In the genomic region with DNA sequence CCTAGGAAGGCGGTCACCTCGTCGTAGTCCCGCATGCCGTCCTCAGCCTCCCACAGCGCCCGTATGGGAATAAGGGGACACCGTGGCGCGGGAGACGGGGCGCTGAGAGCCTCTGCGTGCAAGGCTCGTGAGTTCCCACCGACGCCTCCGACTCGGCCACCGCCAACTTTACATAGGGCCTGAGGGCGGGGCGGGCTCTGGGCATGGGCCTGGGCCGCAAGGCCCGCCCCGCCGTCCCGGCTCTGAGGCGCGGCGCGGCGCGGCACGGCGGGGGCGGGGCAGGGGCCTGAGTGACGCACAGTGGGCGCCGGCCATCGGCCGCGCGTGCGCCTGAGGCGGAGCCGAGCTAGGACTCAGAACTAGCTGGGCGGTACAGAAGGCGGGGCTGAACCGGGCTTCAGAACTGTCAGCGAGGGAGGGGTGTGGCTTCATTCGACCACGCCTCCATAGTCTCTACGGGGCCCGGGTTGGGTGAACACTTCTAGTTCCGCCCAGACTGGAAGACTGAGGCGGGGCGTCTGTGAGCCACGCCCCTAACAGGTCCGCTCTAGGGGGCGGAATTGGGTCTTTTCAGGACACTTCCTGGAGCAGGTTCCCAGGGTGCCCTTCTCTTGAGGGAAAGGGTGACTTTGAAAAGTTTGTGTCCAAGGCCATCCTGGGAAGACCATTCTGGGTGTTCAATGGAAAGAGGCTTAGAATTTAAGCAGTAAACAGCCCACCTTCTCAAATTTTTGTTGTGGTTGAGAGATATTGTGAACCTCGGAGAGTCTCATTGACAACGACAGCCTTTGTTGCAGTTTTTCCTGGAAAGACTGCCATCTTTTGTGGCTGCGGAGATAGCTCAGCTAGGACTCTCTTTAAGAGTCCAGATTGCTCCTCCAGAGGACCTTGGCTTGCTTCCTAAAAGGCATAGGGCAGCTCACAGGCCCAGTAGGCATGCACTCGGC, we compare ENCODE assay signal across 8 mouse cellular contexts. TPM values are rescaled to one million over a fixed set of nuclear protein-coding genes. Genes with fewer than 3 reads are reported as not detected.
DNase-seq lines count a peak whose midpoint lies in the region; ATAC-seq and TF ChIP-seq lines count a peak whose summit lies in the region.

A gene (minus strand): TSS at position 156 of the 947 bp plus-strand sequence.

- in situ Hi-C loops in CH12.LX (cut with MboI; ENCODE audit: low pct_ligation_motif_present, low pct_unique_long_range_greater_than_20kb, low sequenced_read_pairs): no loop called here

- peak within 1 kb of the TSS; percentile 62 for H3K9ac ChIP-seq in CH12.LX (ENCODE audit: insufficient read depth, low read depth)
- H3K9ac ChIP-seq in forebrain, embryonic 11.5 days (ENCODE audit: low read length): peak within 1 kb of the TSS; percentile 63
- peak within 1 kb of the TSS; percentile 83 for H3K9ac ChIP-seq in heart, embryonic 16.5 days (ENCODE audit: low read length)
- peak within 1 kb of the TSS; percentile 75 for H3K9ac ChIP-seq in liver, embryonic 15.5 days
- peak within 1 kb of the TSS; percentile 57 for H3K9ac ChIP-seq in neural tube, embryonic 12.5 days

- no peak for TF ChIP-seq RAD21 in CH12.LX (IDR thresholded peaks at IDR 0.05; ENCODE audit: low read depth, low read length)

- no peaks in the 10 kb centered on the region for H3K9me3 ChIP-seq in CH12.LX (replicated peaks; ENCODE audit: low read length)
- H3K9me3 ChIP-seq in forebrain, embryonic 11.5 days (ENCODE audit: control insufficient read depth, low read length): no peaks in the 10 kb centered on the region
- no peaks in the 10 kb centered on the region for H3K9me3 ChIP-seq in heart, embryonic 16.5 days (replicated peaks; ENCODE audit: control insufficient read depth, low read length)
- H3K9me3 ChIP-seq in liver, embryonic 15.5 days (replicated peaks): no peaks in the 10 kb centered on the region
- no peaks in the 10 kb centered on the region for H3K9me3 ChIP-seq in neural tube, embryonic 12.5 days

- DNase-seq in CH12.LX (ENCODE audit: extremely low read depth): peak; percentile 100
- peak; percentile 99 for DNase-seq in c-Kit-positive CD71-positive TER-119-negative erythroid progenitor cells, embryonic 14.5 days (ENCODE audit: low read depth)
- peak; percentile 99 for DNase-seq in forebrain, embryonic 11.5 days (ENCODE audit: low spot score)
- DNase-seq in kidney, postnatal 36 days: peak; percentile 100
- DNase-seq in telencephalon, adult 2 months (ENCODE audit: low read depth, low spot score): peak; percentile 97

- TF ChIP-seq EP300 in CH12.LX (IDR thresholded peaks at IDR 0.05; ENCODE audit: low read length): no peak

- peak; percentile 99 for ATAC-seq in forebrain, embryonic 11.5 days (replicated peaks; ENCODE audit: low FRiP score)
- peak; percentile 98 for ATAC-seq in heart, embryonic 16.5 days (replicated peaks; ENCODE audit: extremely low read depth, insufficient read depth, low FRiP score)
- peak; percentile 97 for ATAC-seq in liver, embryonic 15.5 days (ENCODE audit: insufficient read depth)
- peak; percentile 98 for ATAC-seq in neural tube, embryonic 12.5 days (ENCODE audit: low FRiP score, low read depth)

- peak in 1 of 2 experiments; percentile 36; a peak in 2 of 4 replicates for TF ChIP-seq CTCF in CH12.LX (conservative IDR thresholded peaks at IDR 0.05 in 1 of 2, IDR thresholded peaks at IDR 0.05 in 1 of 2; ENCODE audit: low read depth in 2 of 2, low read length in 2 of 2)

- peak; percentile 84 for TF ChIP-seq POLR2A in CH12.LX (IDR thresholded peaks at IDR 0.05; ENCODE audit: low read depth, low read length)

- peaks cover 0 to 2% of the 10 kb centered on the region in 2 experiments for H3K36me3 ChIP-seq in CH12.LX (replicated peaks in 1 of 2; ENCODE audit: control insufficient read depth in 1 of 2, insufficient read depth in 1 of 2, low read length in 1 of 2)
- H3K36me3 ChIP-seq in forebrain, embryonic 11.5 days (ENCODE audit: control insufficient read depth, insufficient read depth, low read length): no peaks in the 10 kb centered on the region
- no peaks in the 10 kb centered on the region for H3K36me3 ChIP-seq in heart, embryonic 16.5 days (ENCODE audit: control insufficient read depth, insufficient read depth)
- no peaks in the 10 kb centered on the region for H3K36me3 ChIP-seq in liver, embryonic 15.5 days (replicated peaks)
- H3K36me3 ChIP-seq in neural tube, embryonic 12.5 days: no peaks in the 10 kb centered on the region

- H3K27me3 ChIP-seq in CH12.LX (replicated peaks): no peaks in the 10 kb centered on the region
- no peaks in the 10 kb centered on the region for H3K27me3 ChIP-seq in forebrain, embryonic 11.5 days (ENCODE audit: control insufficient read depth, insufficient read depth, low read length)
- H3K27me3 ChIP-seq in heart, embryonic 16.5 days (ENCODE audit: control insufficient read depth, insufficient read depth, low read length): no peaks in the 10 kb centered on the region
- no peaks in the 10 kb centered on the region for H3K27me3 ChIP-seq in liver, embryonic 15.5 days
- H3K27me3 ChIP-seq in neural tube, embryonic 12.5 days (replicated peaks): no peaks in the 10 kb centered on the region

- peak within 1 kb of the TSS; percentile 81 for H3K4me2 ChIP-seq in CH12.LX (ENCODE audit: insufficient read depth, low read depth, poor library complexity, severe bottlenecking)
- H3K4me2 ChIP-seq in forebrain, embryonic 11.5 days (ENCODE audit: low read depth, low read length, severe bottlenecking): peak within 1 kb of the TSS; percentile 83
- H3K4me2 ChIP-seq in heart, embryonic 16.5 days (ENCODE audit: low read depth, low read length): peak within 1 kb of the TSS; percentile 93
- peak within 1 kb of the TSS; percentile 97 for H3K4me2 ChIP-seq in liver, embryonic 15.5 days
- H3K4me2 ChIP-seq in neural tube, embryonic 12.5 days (replicated peaks): peak within 1 kb of the TSS; percentile 88

- peak within 1 kb of the TSS; percentile 60 to 69 (median 69) for H3K4me3 ChIP-seq in CH12.LX (replicated peaks in 1 of 3; ENCODE audit: low read depth in 2 of 3, low read length in 2 of 3, poor library complexity in 1 of 3)
- H3K4me3 ChIP-seq in forebrain, embryonic 11.5 days (ENCODE audit: low read depth, low read length): peak within 1 kb of the TSS; percentile 50
- H3K4me3 ChIP-seq in heart, embryonic 16.5 days (ENCODE audit: low read length): peak within 1 kb of the TSS; percentile 62
- peak within 1 kb of the TSS; percentile 72 for H3K4me3 ChIP-seq in liver, embryonic 15.5 days (replicated peaks)
- peak within 1 kb of the TSS; percentile 54 for H3K4me3 ChIP-seq in neural tube, embryonic 12.5 days

- H3K27ac ChIP-seq in CH12.LX (ENCODE audit: insufficient read depth, low read depth): peak within 1 kb of the TSS; percentile 58; the same call in 1 of the 2 replicates
- H3K27ac ChIP-seq in forebrain, embryonic 11.5 days (ENCODE audit: low read depth, low read length): no peak within 1 kb of the TSS
- peak within 1 kb of the TSS; percentile 73 for H3K27ac ChIP-seq in heart, embryonic 16.5 days (ENCODE audit: low read length)
- peak within 1 kb of the TSS; percentile 71 for H3K27ac ChIP-seq in liver, embryonic 15.5 days (replicated peaks)
- no peak within 1 kb of the TSS for H3K27ac ChIP-seq in neural tube, embryonic 12.5 days

- 4% methylated on average over 53 of the region's 63 CpGs for WGBS in forebrain, embryonic 11.5 days
- 3% methylated on average over 63 of the region's 63 CpGs for WGBS in heart, embryonic 16.5 days
- WGBS in liver, embryonic 15.5 days (ENCODE audit: insufficient replicate concordance): 2% methylated on average over 63 of the region's 63 CpGs
- 4% methylated on average over 63 of the region's 63 CpGs for WGBS in neural tube, embryonic 12.5 days

- dilution Hi-C loops in CH12.LX (cut with MboI; ENCODE audit: extremely low pct_ligation_motif_present, extremely low pct_unique_long_range_greater_than_20kb, low sequenced_read_pairs): no loop called here

- no peaks in the 10 kb centered on the region for H3K79me2 ChIP-seq in CH12.LX (replicated peaks; ENCODE audit: control insufficient read depth, extremely low read depth, insufficient read depth, poor library complexity, severe bottlenecking)

- H3K4me1 ChIP-seq in CH12.LX (ENCODE audit: control insufficient read depth in 1 of 2, insufficient read depth in 2 of 2): peaks cover 4 to 32% of the 10 kb centered on the region in 2 experiments; a peak in 3 of 4 replicates
- 0 out of 2 replicates have a peak, but pooled peaks cover 2% of the 10 kb centered on the region for H3K4me1 ChIP-seq in forebrain, embryonic 11.5 days (replicated peaks; ENCODE audit: control insufficient read depth, insufficient read depth, low read length)
- peaks cover 24% of the 10 kb centered on the region for H3K4me1 ChIP-seq in heart, embryonic 16.5 days (ENCODE audit: control insufficient read depth, insufficient read depth, low read length)
- H3K4me1 ChIP-seq in liver, embryonic 15.5 days (replicated peaks): peaks cover 43% of the 10 kb centered on the region
- H3K4me1 ChIP-seq in neural tube, embryonic 12.5 days: peaks cover 10% of the 10 kb centered on the region; the same call in 1 of the 2 replicates

TF ChIP-seq in CH12.LX, 34 proteins besides CTCF, POLR2A, EP300 and RAD21 (continues in another document):
- TF ChIP-seq JUN (IDR thresholded peaks at IDR 0.05; ENCODE audit: insufficient read depth, low read depth, low read length) (no peak), ZNF384 (IDR thresholded peaks at IDR 0.05; ENCODE audit: low read depth, low read length) (no peak), MEF2A (IDR thresholded peaks at IDR 0.05; ENCODE audit: borderline replicate concordance, low read depth, low read length) (peak; percentile 10; the same call in 1 of the 2 replicates), USF1 (IDR thresholded peaks at IDR 0.05; ENCODE audit: low read depth, low read length) (no peak), TBP (conservative IDR thresholded peaks at IDR 0.05; ENCODE audit: low read depth, low read length) (peak; percentile 73; the same call in 1 of the 2 replicates), ZMIZ1 (IDR thresholded peaks at IDR 0.05; ENCODE audit: low read depth, low read length) (peak; percentile 65; the same call in 1 of the 2 replicates), MAX (IDR thresholded peaks at IDR 0.05; ENCODE audit: low read length) (peak; percentile 37), JUND (conservative IDR thresholded peaks at IDR 0.05; ENCODE audit: low read depth, low read length) (no peak), IRF4 (IDR thresholded peaks at IDR 0.05; ENCODE audit: low read depth, low read length) (peak; percentile 44; the same call in 1 of the 2 replicates), SMC3 (IDR thresholded peaks at IDR 0.05; ENCODE audit: low read depth, low read length) (no peak), CHD2 (IDR thresholded peaks at IDR 0.05; ENCODE audit: low read length) (no peak)

RNA-seq across cellular contexts. Expression of the gene that starts here (rescaled TPM):
- total RNA-seq in CH12.LX (2012; rRNA removed) (5.3 and 6.7 TPM in 2 replicates), CH12.LX (2014; rRNA removed) (6.2 and 6.4 TPM in 2 replicates)
- 5.6 and 7.1 TPM in 2 replicates for polyA plus RNA-seq in CH12.LX (2012; ENCODE audit: insufficient read length, low read depth)
- polyA plus RNA-seq in forebrain, embryonic 11.5 days (2014; fragmentation: Nextera tagmentation; extraction: Ambion mirVana): 7.1 TPM in 2 replicates
- 9.0 and 10.6 TPM in 2 replicates for polyA plus RNA-seq in heart, embryonic 16.5 days (2015; fragmentation: Nextera tagmentation; extraction: Ambion mirVana)
- polyA plus RNA-seq in liver, embryonic 15.5 days (2015; fragmentation: Nextera tagmentation; extraction: Ambion mirVana): 1.9 and 2.3 TPM in 2 replicates
- 7.4 and 7.6 TPM in 2 replicates for polyA plus RNA-seq in neural tube, embryonic 12.5 days (2016; fragmentation: Nextera tagmentation; extraction: Ambion mirVana)

Comparison
In these comparisons a context has a peak if more than half of its experiments do, and no peak if none do; other contexts are left out.
1. H3K27ac ChIP-seq: peak in CH12.LX (single experiment), heart, embryonic 16.5 days (single experiment) and liver, embryonic 15.5 days (single experiment); none in forebrain, embryonic 11.5 days (single experiment) and neural tube, embryonic 12.5 days (single experiment).
2. Peak in every context shown above with its lines, with median percentiles within 50 percentile points of each other: DNase-seq, H3K4me2 ChIP-seq, H3K4me3 ChIP-seq, H3K9ac ChIP-seq and ATAC-seq.